Mouse (Mus musculus): Measurements from ENCODE around the gene Ifna2. TPM values are rescaled to one million over a fixed set of nuclear protein-coding genes. Genes with fewer than 3 reads are reported as not detected.

Ifna2 gene
- not detected in 2 replicates for polyA plus RNA-seq (2015; fragmentation: Nextera tagmentation; extraction: Ambion mirVana)

DNA sequence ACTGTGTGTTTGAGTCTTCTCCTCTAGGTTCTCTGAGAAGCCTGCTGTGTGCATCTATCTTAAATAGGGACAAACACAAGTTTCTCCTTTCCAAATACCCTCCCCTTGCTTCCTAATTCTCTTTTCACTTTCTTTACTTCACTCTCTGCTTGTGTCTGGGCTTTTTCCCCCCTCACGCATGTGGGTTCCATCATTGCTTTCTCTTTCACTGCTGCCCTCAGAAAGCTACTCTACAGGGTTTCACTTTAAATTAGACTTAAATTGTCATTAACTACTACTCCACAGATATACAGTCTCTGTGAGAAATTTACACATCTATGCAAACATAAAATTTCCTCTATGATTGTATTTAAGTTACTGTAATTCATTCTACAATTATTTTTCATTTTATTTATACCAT lies at the start of gene Ifna2:
Ifna2 (minus strand) TSS at position 101 of the 400 bp plus-strand sequence.
- Histone ChIP-seq H3K4me1 (no peaks in the 10 kb centered on the region), H3K36me3 (no peaks in the 10 kb centered on the region), H3K4me3 (no peak within 1 kb of the TSS), H3K9me3 (no peaks in the 10 kb centered on the region), H3K27ac (no peak within 1 kb of the TSS), H3K4me2 (no peak within 1 kb of the TSS), H3K9ac (no peak within 1 kb of the TSS), H3K27me3 (no peaks in the 10 kb centered on the region)
- ATAC-seq (ENCODE audit: insufficient number of reproducible peaks, insufficient read depth, low FRiP score, low TSS enrichment, low read depth) = no peak
- 86% methylated on average over 1 of the region's 1 CpGs for WGBS

DNA sequence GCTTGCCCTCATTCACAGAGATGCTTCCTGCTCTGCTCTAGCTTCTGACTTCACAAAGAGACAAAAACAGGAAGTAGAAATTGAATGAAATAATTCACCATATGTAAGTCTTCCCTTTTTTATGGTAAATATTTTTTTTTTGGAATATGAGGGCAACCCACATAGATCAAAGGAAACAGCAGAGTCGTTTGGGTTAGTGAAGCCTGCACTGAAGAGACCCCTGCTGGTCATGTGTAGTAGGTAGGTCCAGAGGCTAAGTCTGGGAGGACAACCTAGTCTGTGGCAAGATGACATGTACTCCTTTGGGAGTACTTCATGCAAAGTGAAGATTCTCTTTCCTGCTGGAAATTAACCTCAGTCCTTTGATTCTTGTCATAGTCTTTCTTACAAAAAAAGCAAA lies 43.6 kb upstream of the Ifna2 start:
- H3K9ac ChIP-seq = no peak overlapping the region
- H3K27me3 ChIP-seq = no peaks in the 10 kb centered on the region
- H3K9me3 ChIP-seq = no peaks in the 10 kb centered on the region
- H3K27ac ChIP-seq = no peak overlapping the region
- no peaks in the 10 kb centered on the region for H3K36me3 ChIP-seq
- 2% methylated on average over 1 of the region's 1 CpGs for WGBS
- no peak overlapping the region for H3K4me3 ChIP-seq
- no peaks in the 10 kb centered on the region for H3K4me1 ChIP-seq
- H3K4me2 ChIP-seq = no peak overlapping the region
- ATAC-seq (ENCODE audit: insufficient number of reproducible peaks, insufficient read depth, low FRiP score, low TSS enrichment, low read depth) = no peak

DNA sequence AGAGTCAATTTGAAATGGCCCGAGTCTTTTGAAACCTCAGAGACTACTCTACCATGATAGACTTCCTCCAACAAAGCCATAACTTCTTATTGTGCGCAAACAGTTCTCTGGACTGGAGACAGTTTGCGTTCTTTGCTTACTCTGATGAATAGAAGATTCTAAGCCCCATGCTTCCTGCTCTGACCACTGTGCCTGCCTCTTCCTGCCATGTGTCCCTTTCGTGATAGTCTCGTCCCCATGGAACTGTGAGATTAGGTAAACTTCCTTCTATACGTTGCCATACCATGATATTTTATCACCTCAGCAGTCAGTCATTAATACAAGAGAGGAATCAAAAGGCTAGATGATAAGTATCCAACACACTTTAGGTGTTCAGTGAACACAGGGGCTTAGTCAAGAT lies 43.0 kb upstream of the Ifna2 start:
- Histone ChIP-seq H3K9me3 (no peaks in the 10 kb centered on the region), H3K27me3 (no peaks in the 10 kb centered on the region), H3K36me3 (no peaks in the 10 kb centered on the region), H3K4me1 (no peaks in the 10 kb centered on the region), H3K27ac (no peak overlapping the region), H3K4me2 (no peak overlapping the region), H3K4me3 (no peak overlapping the region), H3K9ac (no peak overlapping the region)
- WGBS = 86% methylated on average over 6 of the region's 6 CpGs
- no peak for ATAC-seq (ENCODE audit: insufficient number of reproducible peaks, insufficient read depth, low FRiP score, low TSS enrichment, low read depth)

DNA sequence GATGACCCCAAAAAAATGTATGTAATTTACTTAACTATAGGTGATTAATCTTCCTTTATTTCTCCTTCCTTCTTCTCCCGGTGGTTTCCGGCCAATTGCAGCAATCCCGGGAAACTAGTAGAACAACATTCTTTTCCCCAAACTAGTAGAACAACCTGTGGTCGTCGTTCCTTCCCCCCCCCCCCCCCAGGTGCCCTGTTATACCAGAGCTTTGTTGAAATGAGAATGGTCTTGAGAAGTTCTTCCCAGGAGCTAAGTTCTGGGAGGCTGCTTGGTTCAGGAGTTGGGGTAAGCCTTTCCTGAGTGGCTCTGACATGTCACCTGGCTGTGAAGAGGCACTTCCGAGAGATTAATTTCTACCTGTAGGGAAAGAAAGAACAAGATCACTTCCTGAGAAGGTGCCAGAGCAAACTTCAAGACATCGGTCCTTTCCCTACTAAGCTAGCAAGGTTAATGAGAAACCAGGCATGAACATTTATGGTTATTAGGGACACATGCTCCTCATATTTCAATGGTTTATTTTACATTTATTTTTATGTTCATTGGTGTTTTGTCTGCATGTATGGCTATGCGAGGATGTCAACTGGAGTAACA lies 39.9 kb upstream of the Ifna2 start:
- Histone ChIP-seq H3K9me3 (no peaks in the 10 kb centered on the region), H3K4me2 (no peak overlapping the region), H3K9ac (no peak overlapping the region), H3K4me3 (no peak overlapping the region), H3K36me3 (peaks cover 10% of the 10 kb centered on the region), H3K27me3 (no peaks in the 10 kb centered on the region), H3K4me1 (peaks cover 18% of the 10 kb centered on the region), H3K27ac (peak overlapping the region; percentile 57; the same call in 1 of the 2 replicates)
- 54% methylated on average over 8 of the region's 8 CpGs for WGBS
- ATAC-seq (ENCODE audit: insufficient number of reproducible peaks, insufficient read depth, low FRiP score, low TSS enrichment, low read depth) = no peak

DNA sequence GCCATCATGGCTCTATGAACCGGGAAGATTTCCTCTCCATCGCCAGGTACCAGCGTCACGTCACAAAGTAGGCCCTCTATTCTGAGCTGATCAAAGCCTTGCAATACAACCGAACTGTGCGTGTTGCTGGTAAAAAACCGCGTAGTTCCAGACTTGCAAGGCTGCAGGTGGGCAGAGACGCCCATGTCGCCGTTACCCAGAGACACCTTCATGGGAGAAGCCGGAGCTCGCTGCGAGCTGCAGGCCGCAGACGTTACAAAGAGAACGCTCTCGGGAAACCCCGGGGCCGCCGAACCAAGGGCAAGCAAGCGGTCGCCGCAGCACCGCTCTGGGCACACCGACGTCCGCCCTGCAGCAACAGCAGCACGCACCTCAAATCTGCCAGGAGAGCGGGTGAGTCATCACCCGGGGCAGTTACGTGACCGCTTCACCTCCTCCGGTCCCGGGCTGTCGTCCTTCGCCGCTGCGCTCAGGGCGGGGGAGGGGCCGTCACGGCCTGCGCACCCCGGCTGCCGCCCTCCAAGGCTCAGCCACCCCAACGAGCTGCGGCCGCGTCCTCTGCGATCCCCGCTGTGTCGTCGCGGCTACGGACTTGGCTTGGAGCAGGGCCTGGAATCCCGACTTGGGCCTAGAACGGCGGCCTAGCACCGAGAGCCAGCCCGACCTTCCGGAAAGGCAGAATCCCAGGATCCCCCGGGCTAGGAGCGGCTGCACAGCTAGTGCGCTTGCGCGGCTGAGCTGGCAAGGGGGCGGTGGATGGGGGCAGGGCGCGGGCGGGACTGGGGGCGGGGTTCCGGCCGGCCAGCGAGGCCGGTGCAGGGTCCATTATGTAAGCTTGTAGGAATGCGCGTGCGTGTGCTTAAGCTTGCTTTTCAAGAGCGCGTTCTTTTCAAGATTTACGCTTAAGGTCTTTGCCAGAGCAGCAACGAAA lies 38.3 kb upstream of the Ifna2 start, which contains the start of the genes Gm26566 and Klhl9:
Gm26566 (plus strand) TSS at position 15 of the 931 bp plus-strand sequence.
Klhl9 (minus strand) TSS at position 675 of the 931 bp plus-strand sequence.
- under 1% methylated on average over 82 of the region's 82 CpGs for WGBS
- H3K27ac ChIP-seq = peak within 1 kb of the TSS; percentile 97
- no peaks in the 10 kb centered on the region for H3K27me3 ChIP-seq
- H3K4me2 ChIP-seq = peak within 1 kb of the TSS; percentile 81
- H3K9me3 ChIP-seq = no peaks in the 10 kb centered on the region
- peak; percentile 95 for ATAC-seq (ENCODE audit: insufficient number of reproducible peaks, insufficient read depth, low FRiP score, low TSS enrichment, low read depth)
- H3K4me1 ChIP-seq = peaks cover 23% of the 10 kb centered on the region
- H3K4me3 ChIP-seq = peak within 1 kb of the TSS; percentile 94
- H3K36me3 ChIP-seq = peaks cover 10% of the 10 kb centered on the region
- peak within 1 kb of the TSS; percentile 99 for H3K9ac ChIP-seq

DNA sequence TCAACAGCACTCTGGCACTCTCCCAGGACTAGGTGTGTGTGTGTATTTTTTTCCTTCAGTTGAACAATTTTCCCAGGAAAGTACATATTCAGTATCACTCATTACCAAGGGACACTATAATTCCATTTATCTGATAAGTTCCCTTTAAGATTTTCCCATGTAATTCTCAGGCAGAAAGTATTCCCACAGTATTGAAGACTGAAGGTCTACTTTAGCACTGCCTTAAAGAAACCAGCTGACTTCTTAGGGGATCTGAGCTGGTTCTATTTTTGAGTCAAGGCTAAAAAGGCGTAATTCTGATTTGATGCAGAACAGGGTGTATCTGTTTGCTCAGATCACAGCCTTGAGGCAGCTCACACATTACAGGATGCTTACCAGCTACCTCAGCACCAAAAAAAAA lies 35.0 kb upstream of the Ifna2 start:
- Histone ChIP-seq H3K4me3 (peak overlapping the region; percentile 31), H3K27me3 (no peaks in the 10 kb centered on the region), H3K4me2 (peak overlapping the region; percentile 59), H3K9ac (peak overlapping the region; percentile 57), H3K36me3 (peaks cover 37% of the 10 kb centered on the region), H3K4me1 (peaks cover 23% of the 10 kb centered on the region), H3K9me3 (no peaks in the 10 kb centered on the region), H3K27ac (no peak overlapping the region)
- ATAC-seq (ENCODE audit: insufficient number of reproducible peaks, insufficient read depth, low FRiP score, low TSS enrichment, low read depth) = no peak
- 16% methylated on average over 1 of the region's 1 CpGs for WGBS

DNA sequence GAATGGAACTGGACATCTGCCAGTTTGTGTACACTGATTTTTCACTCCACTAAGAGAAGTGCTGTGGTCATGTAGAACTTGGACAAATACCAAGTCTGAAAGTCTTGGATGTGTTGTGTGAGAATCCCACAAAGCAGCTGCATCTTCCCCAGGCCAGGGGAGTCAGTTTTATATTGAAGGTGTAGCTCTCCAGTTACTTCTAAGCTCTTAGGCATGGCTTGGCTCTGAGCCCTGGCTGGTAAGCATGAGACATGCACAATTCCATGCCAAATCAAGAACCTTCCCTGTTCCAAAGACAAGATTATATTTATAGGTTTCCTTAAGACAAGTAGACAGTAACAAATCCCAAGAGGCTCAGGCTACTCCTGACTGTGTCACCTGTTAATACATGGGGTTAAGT lies 31.3 kb upstream of the Ifna2 start:
- H3K4me2 ChIP-seq = no peak overlapping the region

DNA sequence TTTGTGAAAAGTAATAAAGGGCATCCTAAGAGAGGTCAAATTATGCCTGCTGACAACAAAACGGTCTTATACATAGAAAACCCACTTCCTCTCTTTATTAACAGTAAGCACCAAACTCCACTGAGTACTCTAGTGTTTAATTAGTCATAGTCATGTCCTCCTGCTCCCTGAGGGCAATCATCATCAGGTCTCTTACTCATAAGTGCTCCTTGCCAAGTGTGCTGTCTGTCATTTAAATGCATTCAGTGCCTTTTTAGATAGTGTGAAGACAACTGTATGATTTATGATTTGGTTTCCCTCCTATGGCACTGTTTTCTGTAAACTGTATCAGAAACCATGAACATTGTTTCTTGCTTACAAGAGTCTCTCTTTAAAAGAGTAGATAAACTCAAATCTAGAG lies 30.6 kb upstream of the Ifna2 start:
- no peak for ATAC-seq (ENCODE audit: insufficient number of reproducible peaks, insufficient read depth, low FRiP score, low TSS enrichment, low read depth)
- H3K9ac ChIP-seq = no peak overlapping the region
- H3K27me3 ChIP-seq = no peaks in the 10 kb centered on the region
- H3K4me3 ChIP-seq = no peak overlapping the region
- H3K36me3 ChIP-seq = peaks cover 42% of the 10 kb centered on the region
- no peak overlapping the region for H3K4me2 ChIP-seq
- H3K27ac ChIP-seq = no peak overlapping the region
- 84% methylated on average over 1 of the region's 1 CpGs for WGBS
- H3K4me1 ChIP-seq = peaks cover 9% of the 10 kb centered on the region; the same call in 1 of the 2 replicates
- no peaks in the 10 kb centered on the region for H3K9me3 ChIP-seq

More for the DNA sequence above, 31.3 kb upstream of the Ifna2 start:
- no peak overlapping the region for H3K9ac ChIP-seq
- H3K36me3 ChIP-seq = peaks cover 39% of the 10 kb centered on the region
- no peaks in the 10 kb centered on the region for H3K27me3 ChIP-seq
- H3K9me3 ChIP-seq = no peaks in the 10 kb centered on the region
- H3K4me1 ChIP-seq = peaks cover 11% of the 10 kb centered on the region
- H3K4me3 ChIP-seq = no peak overlapping the region
- no peak overlapping the region for H3K27ac ChIP-seq
- no peak for ATAC-seq (ENCODE audit: insufficient number of reproducible peaks, insufficient read depth, low FRiP score, low TSS enrichment, low read depth)

DNA sequence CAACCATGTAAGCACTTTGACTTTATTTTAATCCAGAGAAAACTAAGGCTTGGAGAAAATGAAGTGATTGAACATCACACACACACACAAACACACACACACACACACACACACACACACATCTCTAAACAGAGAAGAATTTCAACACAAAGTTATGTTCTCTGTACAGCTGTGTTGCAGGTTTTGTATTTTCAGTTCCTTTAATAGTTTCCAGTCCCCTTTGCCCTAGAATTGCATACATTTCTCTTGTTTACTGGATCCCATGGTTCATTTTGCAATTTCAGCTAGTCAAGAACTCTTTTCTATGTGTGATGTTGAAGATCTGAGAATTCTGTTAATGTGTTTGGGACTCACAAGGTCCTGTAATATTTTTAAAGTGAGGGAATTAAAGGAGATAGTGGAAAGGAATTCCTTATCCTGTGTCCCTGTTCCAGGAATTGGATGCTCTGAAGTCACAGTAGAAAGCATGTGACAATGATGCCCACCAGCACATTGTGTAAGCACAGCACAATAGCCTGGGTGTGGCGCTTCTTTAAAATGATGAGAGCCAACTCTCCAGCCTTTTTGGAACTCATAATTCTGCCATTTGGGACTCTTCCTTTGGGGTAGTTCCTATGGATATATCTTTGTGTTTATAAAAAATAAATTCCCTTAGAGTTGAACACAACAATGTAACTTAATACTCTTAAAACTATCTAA lies 23.6 kb upstream of the Ifna2 start:
- Histone ChIP-seq H3K4me1 (no peaks in the 10 kb centered on the region), H3K9me3 (no peaks in the 10 kb centered on the region), H3K36me3 (peaks cover 5% of the 10 kb centered on the region; the same call in 1 of the 2 replicates), H3K27ac (no peak overlapping the region), H3K9ac (no peak overlapping the region), H3K4me2 (no peak overlapping the region), H3K27me3 (no peaks in the 10 kb centered on the region), H3K4me3 (no peak overlapping the region)
- 95% methylated on average over 1 of the region's 1 CpGs for WGBS
- no peak for ATAC-seq (ENCODE audit: insufficient number of reproducible peaks, insufficient read depth, low FRiP score, low TSS enrichment, low read depth)

DNA sequence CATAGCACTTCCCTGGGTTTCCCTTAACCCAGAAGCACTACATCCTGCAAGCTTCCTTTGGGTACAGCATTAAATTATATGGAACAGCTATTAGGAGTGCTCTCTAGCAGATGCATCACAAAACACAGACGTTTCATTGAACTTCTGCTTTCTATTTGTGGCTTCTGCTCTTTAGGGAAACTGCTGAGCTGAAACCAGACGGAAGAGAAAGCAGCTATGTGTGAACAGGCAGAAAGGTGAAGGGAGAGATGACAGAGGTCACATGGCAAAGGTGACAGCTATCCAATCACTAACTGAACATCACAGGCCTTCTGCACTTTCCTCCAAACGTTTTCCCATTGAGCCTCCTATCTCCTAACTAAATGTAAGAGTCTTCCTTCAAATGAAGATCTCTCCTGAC lies 22.2 kb upstream of the Ifna2 start:
- no peaks in the 10 kb centered on the region for H3K27me3 ChIP-seq
- no peak overlapping the region for H3K4me3 ChIP-seq
- H3K9ac ChIP-seq = no peak overlapping the region
- ATAC-seq (ENCODE audit: insufficient number of reproducible peaks, insufficient read depth, low FRiP score, low TSS enrichment, low read depth) = no peak
- 27% methylated on average over 3 of the region's 3 CpGs for WGBS
- peaks cover 5% of the 10 kb centered on the region; the same call in 1 of the 2 replicates for H3K36me3 ChIP-seq
- no peak overlapping the region for H3K4me2 ChIP-seq
- H3K27ac ChIP-seq = no peak overlapping the region
- no peaks in the 10 kb centered on the region for H3K9me3 ChIP-seq
- no peaks in the 10 kb centered on the region for H3K4me1 ChIP-seq

DNA sequence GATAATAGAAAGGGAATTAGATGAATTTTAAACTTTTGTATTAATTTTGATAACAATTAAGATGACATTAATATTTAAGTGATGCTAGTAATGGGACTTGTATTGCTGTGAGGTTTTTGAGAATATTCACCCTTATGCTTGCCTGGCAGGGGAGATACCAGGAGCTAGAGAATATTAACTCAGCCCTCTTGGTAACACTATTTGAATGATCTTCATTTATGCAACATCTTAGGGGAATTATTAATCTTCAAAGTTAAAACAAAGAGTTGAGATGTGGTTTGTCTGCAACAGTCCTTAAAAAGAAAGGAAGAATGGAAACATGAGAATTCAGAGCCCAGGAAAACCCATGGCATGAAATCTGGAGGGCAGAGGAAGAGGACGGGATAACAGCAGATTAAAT lies 15.6 kb upstream of the Ifna2 start:
- Histone ChIP-seq H3K9ac (no peak overlapping the region), H3K4me1 (no peaks in the 10 kb centered on the region), H3K27me3 (peaks cover 3% of the 10 kb centered on the region; the same call in 1 of the 2 replicates), H3K36me3 (no peaks in the 10 kb centered on the region), H3K4me2 (no peak overlapping the region), H3K9me3 (no peaks in the 10 kb centered on the region), H3K4me3 (no peak overlapping the region), H3K27ac (no peak overlapping the region)
- 50% methylated on average over 1 of the region's 1 CpGs for WGBS
- ATAC-seq (ENCODE audit: insufficient number of reproducible peaks, insufficient read depth, low FRiP score, low TSS enrichment, low read depth) = no peak
